Mouse (Mus musculus) heart, adult 2 months (tissue): ENCODE measurements at regions not wholly inside any gene's neighbourhood (a gene's known extent, or its start where the extent isn't known, plus 50 kb on each side); places are given as distances from the start of the nearest gene placed in this dataset.

Experiments
- CTCF ChIP-seq: fragments of 200-600 bp; IDR thresholded peaks from 2 replicates; pipeline ENCODE4 v1.8.1; 2022; ENCODE audit warnings: antibody characterized with exemption, mild to moderate bottlenecking, moderate library complexity
- EP300 ChIP-seq: fragments of 200-500 bp; IDR thresholded peaks from 2 replicates; pipeline ENCODE4 v1.6.1; 2011; ENCODE audit warnings: low read depth, low read length, control low read depth; ENCODE audit not compliant: insufficient read depth
- POLR2A ChIP-seq: fragments of 200-500 bp; IDR thresholded peaks from 2 replicates; pipeline ENCODE4 v1.6.1; 2011; ENCODE audit warnings: mild to moderate bottlenecking, low read depth, low read length, control low read depth; ENCODE audit not compliant: insufficient read depth

DNA sequence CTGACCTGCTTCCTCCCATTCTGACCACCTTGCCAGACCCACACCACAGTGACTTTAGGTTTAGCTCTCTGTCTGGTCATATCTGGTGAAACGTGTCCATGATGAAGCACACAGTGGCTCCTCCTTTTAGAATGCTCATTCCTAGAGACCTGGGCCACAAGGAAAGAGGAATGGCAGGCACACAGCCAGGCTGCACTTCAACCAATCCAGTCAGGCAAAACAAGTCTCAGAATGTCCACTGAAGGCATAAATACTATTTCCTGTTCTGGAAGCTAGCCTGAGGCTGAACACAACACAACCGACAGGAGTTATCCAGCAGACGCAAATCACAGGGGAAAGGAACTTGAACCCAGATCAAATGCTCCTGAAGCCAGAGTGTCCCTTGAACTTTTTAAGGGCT is 235.4 kb upstream of the Jarid2 start:
- TF ChIP-seq CTCF = no peak
- TF ChIP-seq EP300 = no peak
- TF ChIP-seq POLR2A = no peak
